8 mouse cellular contexts compared by ENCODE assay signal in the genomic region with DNA sequence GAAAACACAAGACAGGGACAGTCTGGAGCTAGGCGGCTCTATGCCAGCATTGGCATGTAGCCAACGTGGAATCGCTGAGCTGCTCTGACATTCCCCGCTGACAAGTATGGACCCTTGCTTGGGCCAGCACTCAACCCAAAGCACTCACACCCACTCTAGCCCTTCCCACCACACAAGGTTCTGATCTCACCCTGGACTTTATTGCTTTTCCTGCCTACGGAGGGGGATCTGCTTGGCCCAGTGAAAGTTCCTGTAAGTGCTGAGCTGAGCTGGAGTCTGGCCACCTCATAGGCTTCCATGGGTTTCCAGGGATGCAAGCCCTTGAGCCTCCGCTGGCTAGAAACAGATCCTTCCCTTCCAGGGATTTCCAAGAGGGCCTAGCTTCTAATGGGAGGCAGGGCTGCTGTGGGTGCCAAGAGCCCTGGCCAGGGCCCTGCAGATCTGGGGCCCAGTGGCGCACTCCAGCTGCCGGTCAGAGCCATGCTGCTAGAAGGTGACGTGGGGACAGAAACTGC. TPM values are rescaled to one million over a fixed set of nuclear protein-coding genes. Genes with fewer than 3 reads are reported as not detected.
DNase-seq lines count a peak whose midpoint lies in the region; ATAC-seq and TF ChIP-seq lines count a peak whose summit lies in the region.

No protein-coding gene starts in this region.

- H3K36me3 ChIP-seq in forebrain, embryonic 14.5 days (ENCODE audit: control insufficient read depth, insufficient read depth, low read length), result no peaks in the 10 kb centered on the region
- no peaks in the 10 kb centered on the region for H3K36me3 ChIP-seq in forebrain, embryonic 10.5 days (replicated peaks)
- H3K36me3 ChIP-seq in intestine, postnatal 0 days (ENCODE audit: control insufficient read depth, insufficient read depth), result no peaks in the 10 kb centered on the region
- H3K36me3 ChIP-seq in liver, embryonic 12.5 days, result 0 out of 2 replicates have a peak, but pooled peaks cover 3% of the 10 kb centered on the region

- no peak overlapping the region for H3K27ac ChIP-seq in forebrain, embryonic 14.5 days (ENCODE audit: low read depth, low read length)
- H3K27ac ChIP-seq in forebrain, embryonic 10.5 days, result no peak overlapping the region
- no peak overlapping the region for H3K27ac ChIP-seq in intestine, postnatal 0 days (ENCODE audit: low read depth, low read length)
- no peak overlapping the region for H3K27ac ChIP-seq in liver, embryonic 12.5 days

- WGBS in forebrain, embryonic 14.5 days, result 68% methylated on average over 9 of the region's 9 CpGs
- 88% methylated on average over 9 of the region's 9 CpGs for WGBS in forebrain, embryonic 10.5 days
- 56% methylated on average over 9 of the region's 9 CpGs for WGBS in intestine, postnatal 0 days
- WGBS in liver, embryonic 12.5 days (ENCODE audit: insufficient replicate concordance), result 82% methylated on average over 9 of the region's 9 CpGs

- H3K9me3 ChIP-seq in forebrain, embryonic 14.5 days (replicated peaks; ENCODE audit: control insufficient read depth, low read length), result no peaks in the 10 kb centered on the region
- no peaks in the 10 kb centered on the region for H3K9me3 ChIP-seq in forebrain, embryonic 10.5 days
- H3K9me3 ChIP-seq in intestine, postnatal 0 days (ENCODE audit: control insufficient read depth), result no peaks in the 10 kb centered on the region
- no peaks in the 10 kb centered on the region for H3K9me3 ChIP-seq in liver, embryonic 12.5 days (replicated peaks)

- ATAC-seq in forebrain, embryonic 14.5 days, result peak; percentile 48; the same call in 1 of the 2 replicates
- ATAC-seq in intestine, postnatal 0 days, result no peak
- no peak for ATAC-seq in activated CD4-positive, CD25-positive, alpha-beta regulatory T cell, adult 4 months
- no peak for ATAC-seq in liver, embryonic 12.5 days

- H3K4me3 ChIP-seq in forebrain, embryonic 14.5 days (ENCODE audit: low read depth, low read length), result no peak overlapping the region
- no peak overlapping the region for H3K4me3 ChIP-seq in forebrain, embryonic 10.5 days
- H3K4me3 ChIP-seq in intestine, postnatal 0 days (ENCODE audit: low read depth, low read length), result no peak overlapping the region
- H3K4me3 ChIP-seq in liver, embryonic 12.5 days, result no peak overlapping the region

- TF ChIP-seq CTCF in intestine, postnatal 0 days (IDR thresholded peaks at IDR 0.05; ENCODE audit: low read depth), result peak; percentile 27

- no peak overlapping the region; the same call in 1 of the 2 replicates for H3K9ac ChIP-seq in forebrain, embryonic 14.5 days (ENCODE audit: low read length)
- H3K9ac ChIP-seq in intestine, postnatal 0 days (ENCODE audit: low read depth, low read length), result no peak overlapping the region
- no peak overlapping the region for H3K9ac ChIP-seq in liver, embryonic 12.5 days

- H3K4me1 ChIP-seq in forebrain, embryonic 14.5 days (ENCODE audit: control insufficient read depth, insufficient read depth, low read length), result no peaks in the 10 kb centered on the region
- peaks cover 11% of the 10 kb centered on the region for H3K4me1 ChIP-seq in forebrain, embryonic 10.5 days
- peaks cover 7% of the 10 kb centered on the region for H3K4me1 ChIP-seq in intestine, postnatal 0 days (replicated peaks; ENCODE audit: control insufficient read depth, insufficient read depth, low read length)
- peaks cover 30% of the 10 kb centered on the region for H3K4me1 ChIP-seq in liver, embryonic 12.5 days

- DNase-seq in forebrain, embryonic 14.5 days (ENCODE audit: low spot score), result peak; percentile 74
- no peak for DNase-seq in forebrain, embryonic 10.5 days (ENCODE audit: extremely low spot score, low spot score)
- peak; percentile 51 for DNase-seq in urinary bladder, postnatal 10 days (ENCODE audit: low spot score)
- no peak for DNase-seq in urinary bladder, adult 2 months (ENCODE audit: low spot score)
- peak; percentile 78 to 90 for DNase-seq in lung, postnatal 4 days

- no peaks in the 10 kb centered on the region for H3K27me3 ChIP-seq in forebrain, embryonic 14.5 days (replicated peaks; ENCODE audit: control insufficient read depth, insufficient read depth, low read length)
- no peaks in the 10 kb centered on the region for H3K27me3 ChIP-seq in forebrain, embryonic 10.5 days (ENCODE audit: poor library complexity, severe bottlenecking)
- H3K27me3 ChIP-seq in intestine, postnatal 0 days (replicated peaks; ENCODE audit: control insufficient read depth, insufficient read depth, low read length), result no peaks in the 10 kb centered on the region
- H3K27me3 ChIP-seq in liver, embryonic 12.5 days (replicated peaks), result no peaks in the 10 kb centered on the region

- no peak overlapping the region for H3K4me2 ChIP-seq in forebrain, embryonic 14.5 days (ENCODE audit: low read length)
- H3K4me2 ChIP-seq in intestine, postnatal 0 days (replicated peaks; ENCODE audit: low read depth), result no peak overlapping the region
- H3K4me2 ChIP-seq in liver, embryonic 12.5 days, result no peak overlapping the region

RNA-seq across cellular contexts. Expression of gene Ripor3, which starts 8.8 kb away (rescaled TPM):
- polyA plus RNA-seq in forebrain, embryonic 14.5 days (2014; fragmentation: Nextera tagmentation; extraction: Ambion mirVana), result 0.22 and 0.42 TPM in 2 replicates
- 0.59 and 0.93 TPM in 2 replicates for polyA plus RNA-seq in forebrain, embryonic 10.5 days (2016; fragmentation: Nextera tagmentation; extraction: Ambion mirVana)
- polyA plus RNA-seq in urinary bladder, adult 2 months (2012; rRNA removed), result 8.4 and 10.6 TPM in 2 replicates
- polyA plus RNA-seq in intestine, postnatal 0 days (2015; fragmentation: Nextera tagmentation; extraction: Ambion mirVana), result 1.5 and 1.6 TPM in 2 replicates
- under 1 TPM; 0.43 to 0.70 TPM for polyA plus RNA-seq in activated CD4-positive, CD25-positive, alpha-beta regulatory T cell, adult 4 months (2017; shearing (Covaris generic))
- polyA plus RNA-seq in liver, embryonic 12.5 days (2016; fragmentation: Nextera tagmentation; extraction: Ambion mirVana), result 2.4 and 2.9 TPM in 2 replicates

Comparison
In these comparisons a context has a peak if more than half of its experiments do, and no peak if none do; other contexts are left out.
1. DNase-seq: peak in forebrain, embryonic 14.5 days (single experiment), urinary bladder, postnatal 10 days (single experiment) and lung, postnatal 4 days (2 of 2); none in forebrain, embryonic 10.5 days (single experiment) and urinary bladder, adult 2 months (single experiment).